Mouse (Mus musculus) embryonic facial prominence, embryonic 10.5 days (tissue): ENCODE results near the gene Golph3l. TPM values are rescaled to one million over a fixed set of nuclear protein-coding genes. Genes with fewer than 3 reads are reported as not detected.
A peak's percentile ranks its signal among the peaks of the same experiment; 100 is the strongest.

Source experiments
- DNase-seq: peaks from one replicate; pipeline ENCODE4 v3.0.0-alpha.2; 2017; ENCODE audit warnings: low spot score
- H3K27ac ChIP-seq: fragments of 300-500 bp; sonication (generic); replicated peaks from 2 replicates; pipeline ENCODE4 v1.5.1; 2016; ENCODE audit warnings: mild to moderate bottlenecking
- H3K27me3 ChIP-seq: fragments of 300-500 bp; sonication (generic); replicated peaks from 2 replicates; pipeline ENCODE4 v1.6.1; 2016; ENCODE audit warnings: low read depth, mild to moderate bottlenecking; ENCODE audit not compliant: poor library complexity, severe bottlenecking
- H3K36me3 ChIP-seq: fragments of 300-500 bp; sonication (generic); replicated peaks from 2 replicates; pipeline ENCODE4 v1.6.1; 2016; ENCODE audit warnings: mild to moderate bottlenecking, moderate library complexity
- H3K4me1 ChIP-seq: fragments of 300-500 bp; sonication (generic); 2 replicates; pipeline ENCODE4 v1.6.1; 2016
- H3K4me3 ChIP-seq: fragments of 300-500 bp; sonication (generic); 2 replicates; pipeline ENCODE4 v1.5.1; 2016; ENCODE audit warnings: mild to moderate bottlenecking, moderate library complexity
- H3K9me3 ChIP-seq: fragments of 300-500 bp; sonication (generic); 2 replicates; pipeline ENCODE4 v1.6.1; 2016; ENCODE audit warnings: mild to moderate bottlenecking
- WGBS: fragments of 180-500 bp; shearing (Covaris S2); methylation state at CpG from one replicate; pipeline ENCODE4 v1.1.7; 2016; 5-methylcytosine and 5-hydroxymethylcytosine counted together
- polyA plus RNA-seq: library from polyadenylated mRNA; unstranded; fragments of >200 nt; fragmentation: Nextera tagmentation; extraction: Ambion mirVana; gene quantifications from 2 replicates; pipeline ENCODE4 v1.2.1, GENCODE M21; 2016

The Golph3l gene
- polyA plus RNA-seq, 1 experiment from 2014 or later: 29.7 TPM

DNA sequence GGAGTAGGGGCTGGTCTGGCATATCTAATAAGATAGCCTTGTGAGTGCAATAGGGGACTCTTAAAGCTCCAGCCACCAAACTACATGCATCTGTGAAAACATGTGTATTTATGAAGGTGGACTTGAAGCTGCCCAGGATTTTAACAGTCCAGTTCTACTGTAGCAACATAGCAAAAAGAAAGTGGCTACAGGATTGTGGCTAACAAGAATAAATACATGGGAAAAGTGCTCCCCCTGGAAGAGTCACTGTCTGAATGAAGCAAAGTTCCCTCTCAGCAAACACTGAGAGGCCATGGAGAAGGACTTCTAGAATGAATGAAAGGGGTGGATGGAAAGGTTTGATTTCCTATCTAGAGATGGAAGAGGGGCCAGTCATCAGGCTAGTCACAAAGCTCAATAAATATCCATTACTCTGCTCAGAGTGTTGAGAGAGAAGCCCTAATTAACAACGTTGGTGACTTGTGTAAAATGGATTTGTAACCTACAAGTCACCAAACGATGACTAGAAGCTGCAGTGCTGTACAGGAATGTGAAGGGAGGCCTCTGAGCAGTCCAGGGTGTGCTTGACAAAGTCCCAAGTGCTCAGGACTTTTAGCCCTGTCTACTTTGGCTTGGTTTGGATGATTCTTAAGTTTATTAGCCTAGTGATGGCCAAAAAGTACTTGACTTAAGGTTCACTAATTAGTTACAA is 72.2 kb downstream of the Golph3l start:
- Histone ChIP-seq H3K27me3 (no peaks in the 10 kb centered on the region), H3K4me3 (peak overlapping the region; percentile 81), H3K27ac (no peak overlapping the region; the same call in 1 of the 2 replicates), H3K9me3 (no peaks in the 10 kb centered on the region), H3K4me1 (peaks cover 60% of the 10 kb centered on the region), H3K36me3 (peaks cover 57% of the 10 kb centered on the region)
- WGBS: 66% methylated on average over 2 of the region's 2 CpGs
- no peak for DNase-seq

DNA sequence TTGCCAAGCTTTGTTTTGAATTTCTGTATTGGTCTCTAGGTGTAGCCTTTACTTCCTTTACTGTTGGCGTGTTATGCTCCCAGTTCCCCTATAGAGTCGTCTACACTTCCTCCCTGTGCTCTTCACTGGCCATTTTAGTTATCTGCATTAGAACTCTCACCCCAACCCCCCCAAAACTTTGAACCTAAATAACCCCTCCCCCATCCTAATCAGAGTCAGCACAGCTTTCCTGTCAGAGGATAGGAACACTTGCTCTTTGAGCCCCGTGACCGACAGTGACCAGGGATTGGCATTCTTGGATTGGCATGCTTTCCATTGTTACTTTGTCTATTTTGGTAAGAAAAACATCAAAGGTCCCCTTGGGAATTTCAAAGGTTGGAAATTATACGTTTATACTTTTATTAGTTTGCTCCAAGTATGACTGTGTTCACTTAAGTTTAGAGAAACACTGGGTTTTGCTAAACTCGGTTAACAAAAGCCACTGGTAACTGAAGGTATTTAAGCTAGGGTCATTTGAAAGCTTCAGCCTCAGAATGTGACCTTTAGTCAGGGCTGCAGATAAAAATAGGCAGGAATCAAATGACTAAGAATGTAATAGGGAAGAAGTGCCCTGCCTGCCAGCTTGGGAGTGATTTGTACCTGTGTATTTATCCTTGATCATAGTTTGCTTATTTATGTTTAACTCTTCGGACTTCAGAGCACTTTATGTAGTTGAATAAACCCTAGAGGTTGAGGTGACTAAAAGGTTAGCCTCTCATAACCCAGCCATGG is 73.4 kb downstream of the Golph3l start:
- H3K36me3 ChIP-seq: peaks cover 62% of the 10 kb centered on the region
- peaks cover 72% of the 10 kb centered on the region for H3K4me1 ChIP-seq
- WGBS: 57% methylated on average over 7 of the region's 7 CpGs
- no peak overlapping the region for H3K27ac ChIP-seq
- H3K27me3 ChIP-seq: no peaks in the 10 kb centered on the region
- no peaks in the 10 kb centered on the region for H3K9me3 ChIP-seq
- H3K4me3 ChIP-seq: peak overlapping the region; percentile 81
- DNase-seq: no peak

- Histone ChIP-seq H3K4me3 (peak overlapping the region; percentile 81; the same call in 1 of the 2 replicates), H3K36me3 (peaks cover 68% of the 10 kb centered on the region), H3K4me1 (peaks cover 75% of the 10 kb centered on the region), H3K27ac (no peak overlapping the region), H3K9me3 (no peaks in the 10 kb centered on the region), H3K27me3 (no peaks in the 10 kb centered on the region)
- WGBS: 87% methylated on average over 7 of the region's 7 CpGs
- DNase-seq: no peak
Observed at GRCm38 (mm10) chr3:95662724-95663449, 74.2 kb downstream of the Golph3l start.

DNA sequence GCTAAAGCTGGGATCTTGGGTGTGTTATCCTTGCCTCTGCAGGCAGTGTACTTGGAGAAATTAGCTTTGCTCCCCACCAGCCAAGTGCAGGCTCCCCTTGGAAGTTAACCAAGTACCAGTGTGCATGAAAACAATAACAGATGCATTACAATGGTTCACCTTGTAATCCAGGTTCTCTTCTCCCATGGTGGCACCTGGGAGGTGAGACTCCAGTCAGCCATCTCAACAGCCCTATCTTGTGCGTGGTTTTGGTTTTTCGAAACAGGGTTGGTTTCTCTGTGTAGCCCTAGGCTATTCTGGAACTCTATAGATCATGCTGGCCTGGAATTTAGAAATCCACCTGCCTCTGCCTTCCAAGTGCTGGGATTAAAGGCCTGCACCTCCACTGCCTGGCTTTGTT is 74.8 kb downstream of the Golph3l start:
- DNase-seq: no peak
- H3K36me3 ChIP-seq: peaks cover 74% of the 10 kb centered on the region
- 91% methylated on average over 2 of the region's 2 CpGs for whole genome bisulfite sequencing
- H3K4me3 ChIP-seq: no peak overlapping the region
- no peak overlapping the region for H3K27ac ChIP-seq
- no peaks in the 10 kb centered on the region for H3K9me3 ChIP-seq
- H3K27me3 ChIP-seq: no peaks in the 10 kb centered on the region
- peaks cover 81% of the 10 kb centered on the region for H3K4me1 ChIP-seq

GRCm38 (mm10) chr3:95663969-95664608 is 75.4 kb downstream of the Golph3l start:
- no peak overlapping the region for H3K4me3 ChIP-seq
- peaks cover 85% of the 10 kb centered on the region for H3K4me1 ChIP-seq
- whole genome bisulfite sequencing: 97% methylated on average over 3 of the region's 3 CpGs
- peaks cover 81% of the 10 kb centered on the region for H3K36me3 ChIP-seq
- no peak for DNase-seq
- no peaks in the 10 kb centered on the region for H3K27me3 ChIP-seq
- H3K27ac ChIP-seq: no peak overlapping the region
- no peaks in the 10 kb centered on the region for H3K9me3 ChIP-seq

- peaks cover 89% of the 10 kb centered on the region for H3K36me3 ChIP-seq
- H3K4me1 ChIP-seq: peaks cover 87% of the 10 kb centered on the region
Observed at GRCm38 (mm10) chr3:95664940-95665352, 76.2 kb downstream of the Golph3l start.

DNA sequence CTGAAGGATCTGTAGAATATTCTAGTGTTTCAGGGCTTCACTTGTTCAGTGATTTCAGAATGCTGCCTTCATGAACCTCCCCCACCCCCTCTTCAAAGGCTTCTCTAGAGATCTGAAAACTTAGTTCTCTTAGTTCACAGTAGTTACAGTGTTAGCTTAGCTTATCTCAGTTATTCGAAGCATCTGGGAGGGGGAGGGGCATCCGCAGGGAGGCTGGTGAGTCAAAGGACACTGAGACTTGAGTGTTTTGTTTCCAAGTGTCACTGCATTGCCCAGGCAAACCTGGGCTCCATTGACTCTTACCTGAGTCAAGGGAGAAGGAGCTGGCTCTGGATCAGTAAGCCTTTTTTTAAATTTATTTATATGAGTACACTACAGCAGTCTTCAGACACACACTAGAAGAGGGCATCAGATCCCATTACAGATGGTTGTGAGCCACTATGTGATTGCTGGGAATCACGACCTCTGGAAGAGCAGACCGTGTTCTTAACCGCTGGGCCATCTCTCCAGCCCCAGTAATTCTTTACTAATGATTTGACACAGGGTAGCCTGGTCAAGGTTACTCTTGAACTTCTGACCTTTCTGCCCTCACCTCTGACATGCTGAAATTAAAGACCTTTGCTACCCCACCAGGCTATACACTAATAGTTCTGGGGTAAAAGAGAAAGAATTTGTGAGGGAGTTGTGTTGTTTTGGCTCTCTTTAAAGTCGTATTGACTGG is 77.5 kb downstream of the Golph3l start:
- H3K4me3 ChIP-seq: no peak overlapping the region
- peaks cover 74% of the 10 kb centered on the region for H3K4me1 ChIP-seq
- H3K27me3 ChIP-seq: no peaks in the 10 kb centered on the region
- no peak overlapping the region for H3K27ac ChIP-seq
- no peaks in the 10 kb centered on the region for H3K9me3 ChIP-seq
- H3K36me3 ChIP-seq: peaks cover 85% of the 10 kb centered on the region
- DNase-seq: peak; percentile 59
- 43% methylated on average over 6 of the region's 6 CpGs for WGBS

More at GRCm38 (mm10) chr3:95664940-95665352, 76.2 kb downstream of the Golph3l start:
- DNase-seq: no peak
- no peaks in the 10 kb centered on the region for H3K9me3 ChIP-seq
- no peaks in the 10 kb centered on the region for H3K27me3 ChIP-seq
- WGBS: 91% methylated on average over 4 of the region's 4 CpGs
- no peak overlapping the region for H3K27ac ChIP-seq
- no peak overlapping the region for H3K4me3 ChIP-seq

GRCm38 (mm10) chr3:95667521-95667920 is 78.8 kb downstream of the Golph3l start:
- Histone ChIP-seq H3K9me3 (no peaks in the 10 kb centered on the region), H3K4me1 (peaks cover 69% of the 10 kb centered on the region), H3K36me3 (peaks cover 83% of the 10 kb centered on the region), H3K27me3 (no peaks in the 10 kb centered on the region), H3K27ac (peak overlapping the region; percentile 70), H3K4me3 (peak overlapping the region; percentile 29; the same call in 1 of the 2 replicates)
- 71% methylated on average over 4 of the region's 4 CpGs for WGBS
- no peak for DNase-seq

GRCm38 (mm10) chr3:95668026-95668425 is 79.3 kb downstream of the Golph3l start:
- H3K4me3 ChIP-seq: peak overlapping the region; percentile 29; the same call in 1 of the 2 replicates
- peaks cover 82% of the 10 kb centered on the region for H3K36me3 ChIP-seq
- peak; percentile 63 for DNase-seq
- no peaks in the 10 kb centered on the region for H3K9me3 ChIP-seq
- no peaks in the 10 kb centered on the region for H3K27me3 ChIP-seq
- WGBS: 38% methylated on average over 7 of the region's 7 CpGs
- peak overlapping the region; percentile 70 for H3K27ac ChIP-seq
- peaks cover 69% of the 10 kb centered on the region for H3K4me1 ChIP-seq
